ENCODE assay signal across 8 mouse cellular contexts in genomic region chr9:21424631-21425555, GRCm38 (mm10). TPM values are rescaled to one million over a fixed set of nuclear protein-coding genes. Genes with fewer than 3 reads are reported as not detected.
DNase-seq lines count a peak whose midpoint lies in the region; ATAC-seq and TF ChIP-seq lines count a peak whose summit lies in the region.

TSS of gene Dnm2 (plus strand) at chr9:21424908.

- H3K79me2 ChIP-seq in C2C12 (ENCODE audit: control insufficient read depth, insufficient read depth) (peaks cover 52% of the 10 kb centered on the region), myocyte (ENCODE audit: control insufficient read depth, insufficient read depth) (peaks cover 50% of the 10 kb centered on the region)
- peaks cover 39% of the 10 kb centered on the region for H3K79me2 ChIP-seq in liver, adult 2 months (ENCODE audit: control insufficient read depth, insufficient read depth, low read length)

- peaks cover 58% of the 10 kb centered on the region for H3K4me1 ChIP-seq in erythroblast, embryonic 14.5 days (ENCODE audit: control insufficient read depth)
- H3K4me1 ChIP-seq in heart, embryonic 11.5 days (ENCODE audit: control insufficient read depth, insufficient read depth, low read length): peaks cover 15% of the 10 kb centered on the region
- H3K4me1 ChIP-seq in kidney, embryonic 16.5 days (ENCODE audit: insufficient read depth, low read length): peaks cover 22% of the 10 kb centered on the region
- H3K4me1 ChIP-seq in liver, adult 2 months (ENCODE audit: control insufficient read depth, insufficient read depth, low read length): peaks cover 25% of the 10 kb centered on the region

- TF ChIP-seq POLR2A in brain, embryonic 14.5 days (IDR thresholded peaks at IDR 0.05; ENCODE audit: borderline replicate concordance, extremely low read depth, insufficient read depth, insufficient read length, poor library complexity, severe bottlenecking): peak; percentile 48
- peak; percentile 85; the same call in 1 of the 2 replicates for TF ChIP-seq POLR2A in liver, adult 2 months (IDR thresholded peaks at IDR 0.05; ENCODE audit: extremely low read depth, insufficient read depth, low read length)
- peak; percentile 89 for TF ChIP-seq POLR2A in myocyte (IDR thresholded peaks at IDR 0.05; ENCODE audit: insufficient read length, low read depth)

- peak within 1 kb of the TSS; percentile 95 for H3K9ac ChIP-seq in heart, embryonic 11.5 days (ENCODE audit: low read depth, low read length)
- H3K9ac ChIP-seq in kidney, embryonic 16.5 days (replicated peaks; ENCODE audit: low read length): peak within 1 kb of the TSS; percentile 87
- peak within 1 kb of the TSS; percentile 80 for H3K9ac ChIP-seq in liver, adult 2 months (ENCODE audit: low read depth, low read length)

- TF ChIP-seq CTCF in C2C12 (IDR thresholded peaks at IDR 0.05; ENCODE audit: control insufficient read depth, insufficient read depth, insufficient read length): no peak
- TF ChIP-seq CTCF in brain, embryonic 14.5 days (IDR thresholded peaks at IDR 0.05; ENCODE audit: borderline replicate concordance, extremely low read depth, insufficient read depth, insufficient read length): no peak
- no peak for TF ChIP-seq CTCF in liver, adult 2 months (IDR thresholded peaks at IDR 0.05; ENCODE audit: low read depth, low read length)

- H3K4me3 ChIP-seq in C2C12 (ENCODE audit: insufficient read depth, poor library complexity, severe bottlenecking) (peak within 1 kb of the TSS; percentile 80), myocyte (peak within 1 kb of the TSS; percentile 97)
- peak within 1 kb of the TSS; percentile 78 for H3K4me3 ChIP-seq in erythroblast, embryonic 14.5 days (replicated peaks)
- H3K4me3 ChIP-seq in heart, embryonic 11.5 days (ENCODE audit: low read depth, low read length): peak within 1 kb of the TSS; percentile 98
- peak within 1 kb of the TSS; percentile 97 for H3K4me3 ChIP-seq in kidney, embryonic 16.5 days (ENCODE audit: low read length)
- peak within 1 kb of the TSS; percentile 80 for H3K4me3 ChIP-seq in liver, adult 2 months (ENCODE audit: insufficient read depth, low read depth, low read length)

- DNase-seq in brain, embryonic 14.5 days (ENCODE audit: low read depth): peak; percentile 99
- DNase-seq in liver, adult 2 months (ENCODE audit: extremely low read depth, low read depth, low spot score): peak; percentile 98
- peak; percentile 99 for DNase-seq in splenic B cell, adult 2 months (ENCODE audit: low read depth, low spot score)

- peak within 1 kb of the TSS; percentile 92 for H3K4me2 ChIP-seq in heart, embryonic 11.5 days
- peak within 1 kb of the TSS; percentile 90 for H3K4me2 ChIP-seq in kidney, embryonic 16.5 days (replicated peaks; ENCODE audit: low read depth, low read length)
- H3K4me2 ChIP-seq in myocyte (ENCODE audit: low read depth): peak within 1 kb of the TSS; percentile 76

- H3K79me3 ChIP-seq in C2C12 (ENCODE audit: low read depth): peaks cover 46% of the 10 kb centered on the region

- no peaks in the 10 kb centered on the region for H3K9me3 ChIP-seq in erythroblast, embryonic 14.5 days (ENCODE audit: control insufficient read depth, low read length)
- H3K9me3 ChIP-seq in heart, embryonic 11.5 days (replicated peaks; ENCODE audit: control insufficient read depth, low read length): no peaks in the 10 kb centered on the region
- H3K9me3 ChIP-seq in kidney, embryonic 16.5 days (ENCODE audit: low read length): no peaks in the 10 kb centered on the region

- under 1% methylated on average over 81 of the region's 82 CpGs for WGBS in heart, embryonic 11.5 days (ENCODE audit: insufficient replicate concordance)
- WGBS in kidney, embryonic 16.5 days: under 1% methylated on average over 82 of the region's 82 CpGs
- WGBS in liver, adult 2 months: under 1% methylated on average over 82 of the region's 82 CpGs

- H3K36me3 ChIP-seq in C2C12 (ENCODE audit: control insufficient read depth, insufficient read depth) (peaks cover 14% of the 10 kb centered on the region), myocyte (ENCODE audit: control insufficient read depth, insufficient read depth) (no peaks in the 10 kb centered on the region)
- H3K36me3 ChIP-seq in erythroblast, embryonic 14.5 days (ENCODE audit: control insufficient read depth): peaks cover 58% of the 10 kb centered on the region
- peaks cover 4% of the 10 kb centered on the region; the same call in 1 of the 2 replicates for H3K36me3 ChIP-seq in heart, embryonic 11.5 days (ENCODE audit: control insufficient read depth, insufficient read depth, low read length)
- peaks cover 15% of the 10 kb centered on the region for H3K36me3 ChIP-seq in kidney, embryonic 16.5 days (ENCODE audit: insufficient read depth, low read length)
- H3K36me3 ChIP-seq in liver, adult 2 months (ENCODE audit: control insufficient read depth, insufficient read depth, low read length): no peaks in the 10 kb centered on the region
- peaks cover under 1% of the 10 kb centered on the region; the same call in 1 of the 2 replicates for H3K36me3 ChIP-seq in splenic B cell, adult 2 months (ENCODE audit: control insufficient read depth, insufficient read depth, low read length, poor library complexity, severe bottlenecking)

- H3K27ac ChIP-seq in heart, embryonic 11.5 days (ENCODE audit: low read depth, low read length): peak within 1 kb of the TSS; percentile 90
- H3K27ac ChIP-seq in kidney, embryonic 16.5 days (ENCODE audit: low read length): peak within 1 kb of the TSS; percentile 89
- H3K27ac ChIP-seq in liver, adult 2 months (replicated peaks; ENCODE audit: insufficient read depth, low read depth, low read length): peak within 1 kb of the TSS; percentile 50

- H3K27me3 ChIP-seq in C2C12 (ENCODE audit: control insufficient read depth, insufficient read depth, insufficient read length): no peaks in the 10 kb centered on the region
- no peaks in the 10 kb centered on the region for H3K27me3 ChIP-seq in erythroblast, embryonic 14.5 days (ENCODE audit: control insufficient read depth)
- H3K27me3 ChIP-seq in heart, embryonic 11.5 days (ENCODE audit: control insufficient read depth, insufficient read depth, low read length): no peaks in the 10 kb centered on the region
- H3K27me3 ChIP-seq in kidney, embryonic 16.5 days (ENCODE audit: insufficient read depth, low read length): no peaks in the 10 kb centered on the region
- H3K27me3 ChIP-seq in liver, adult 2 months (ENCODE audit: control insufficient read depth, insufficient read depth, low read length): no peaks in the 10 kb centered on the region
- no peaks in the 10 kb centered on the region for H3K27me3 ChIP-seq in myocyte (ENCODE audit: control insufficient read depth, insufficient read depth, insufficient read length)
- H3K27me3 ChIP-seq in splenic B cell, adult 2 months (ENCODE audit: control insufficient read depth, insufficient read depth, low read length, poor library complexity, severe bottlenecking): no peaks in the 10 kb centered on the region

- H3ac ChIP-seq in C2C12 (ENCODE audit: control insufficient read depth, insufficient read length, low read depth): peak within 1 kb of the TSS; percentile 87
- peak within 1 kb of the TSS; percentile 70 for H3ac ChIP-seq in myocyte (ENCODE audit: control insufficient read depth, insufficient read length)

- peak; percentile 95 for ATAC-seq in heart, embryonic 11.5 days (replicated peaks; ENCODE audit: insufficient number of reproducible peaks, low FRiP score, low TSS enrichment)
- peak; percentile 99 for ATAC-seq in kidney, embryonic 16.5 days (ENCODE audit: low FRiP score, low TSS enrichment)

TF ChIP-seq in C2C12, 6 proteins besides CTCF, POLR2A, EP300 and RAD21:
- TF ChIP-seq MAX (IDR thresholded peaks at IDR 0.05) (no peak), MYOD1 (IDR thresholded peaks at IDR 0.05; ENCODE audit: control insufficient read depth, insufficient read length, low read depth) (no peak), FOSL1 (IDR thresholded peaks at IDR 0.05; ENCODE audit: insufficient read depth, low read length, poor library complexity, severe bottlenecking) (no peak), CEBPB (IDR thresholded peaks at IDR 0.05; ENCODE audit: low read depth) (no peak), USF1 (IDR thresholded peaks at IDR 0.05; ENCODE audit: low read depth) (no peak), MYOG (IDR thresholded peaks at IDR 0.05; ENCODE audit: control insufficient read depth, extremely low read depth, insufficient read length) (no peak)

TF ChIP-seq in myocyte, 11 proteins besides CTCF, POLR2A, EP300 and RAD21:
- TF ChIP-seq MYOD1 (IDR thresholded peaks at IDR 0.05; ENCODE audit: control insufficient read depth in 1 of 3, insufficient read length in 2 of 3, low read depth in 2 of 3) (peak in 1 of 3 experiments; percentile 2), TCF12 (IDR thresholded peaks at IDR 0.05; ENCODE audit: insufficient read depth, poor library complexity, severe bottlenecking) (no peak), MAX (IDR thresholded peaks at IDR 0.05; ENCODE audit: low read depth) (no peak), CEBPB (IDR thresholded peaks at IDR 0.05; ENCODE audit: insufficient read depth, poor library complexity, severe bottlenecking) (no peak), REST (IDR thresholded peaks at IDR 0.05; ENCODE audit: insufficient read depth, insufficient read length) (no peak), POLR2AphosphoS2 (IDR thresholded peaks at IDR 0.05; ENCODE audit: insufficient read length, low read depth) (peak; percentile 92), SRF (IDR thresholded peaks at IDR 0.05; ENCODE audit: control insufficient read depth, insufficient read length, low read depth) (no peak)

RNA-seq across cellular contexts. Expression of gene Dnm2, which starts in this region (rescaled TPM):
- polyA plus RNA-seq in C2C12 (2012; fragmentation: generic; extraction: Trizol) (64.4 TPM), myocyte (2012; fragmentation: generic; extraction: Trizol) (157 TPM)
- polyA plus RNA-seq in brain, embryonic 14.5 days (2012; rRNA removed): 79.7 and 92.2 TPM in 2 replicates
- polyA plus RNA-seq in erythroblast, embryonic 14.5 days (2012): 112 and 129 TPM in 2 replicates
- polyA plus RNA-seq in heart, embryonic 11.5 days (2014; fragmentation: Nextera tagmentation; extraction: Ambion mirVana): 62.7 and 68.1 TPM in 2 replicates
- polyA plus RNA-seq in kidney, embryonic 16.5 days (2015; fragmentation: Nextera tagmentation; extraction: Ambion mirVana): 85.7 and 92.4 TPM in 2 replicates
- 28.9 and 32.3 TPM in 2 replicates for total RNA-seq in liver, adult 2 months (2014; rRNA removed)
- polyA plus RNA-seq in liver, adult 2 months (2012; rRNA removed): 57.3 and 74.4 TPM in 2 replicates

Comparison
In these comparisons a context has a peak if more than half of its experiments do, and no peak if none do; other contexts are left out.
1. Peak in every context shown above with its lines: DNase-seq, ATAC-seq, H3K4me3 ChIP-seq and H3K27ac ChIP-seq.